Mouse (Mus musculus): Measurements from ENCODE around the gene Syt7. TPM values are rescaled to one million over a fixed set of nuclear protein-coding genes. Genes with fewer than 3 reads are reported as not detected.
A peak's percentile ranks its signal among the peaks of the same experiment; 100 is the strongest.

Syt7 gene
- polyA plus RNA-seq, 1 experiment from 2014 or later = 9.7 TPM

DNA sequence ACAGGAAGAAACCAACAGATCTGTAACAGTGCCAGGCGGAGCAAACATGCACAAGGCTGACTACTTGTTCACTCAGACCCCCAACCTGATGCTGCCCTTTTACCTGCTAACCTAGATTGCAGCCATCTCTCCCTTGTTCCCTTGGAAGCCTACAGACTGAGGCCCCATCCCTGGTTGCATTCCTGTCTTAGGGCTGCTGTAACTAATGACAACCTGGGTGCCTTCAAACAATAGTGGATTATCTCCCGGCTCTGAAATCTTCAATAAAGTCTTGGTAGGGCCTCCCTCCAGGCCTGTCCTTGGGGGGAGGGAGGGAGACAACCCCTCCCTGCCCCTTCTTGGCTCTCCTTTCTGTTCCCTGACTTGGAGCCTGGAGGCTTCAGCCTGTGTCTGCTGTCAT lies 34.1 kb upstream of the Syt7 start:
- H3K27ac ChIP-seq (ENCODE audit: low read length) = no peak overlapping the region
- peaks cover 4% of the 10 kb centered on the region; the same call in 1 of the 2 replicates for H3K4me1 ChIP-seq (replicated peaks; ENCODE audit: control insufficient read depth, insufficient read depth, low read length)
- no peaks in the 10 kb centered on the region for H3K36me3 ChIP-seq (ENCODE audit: control insufficient read depth, insufficient read depth)
- H3K9me3 ChIP-seq (ENCODE audit: control insufficient read depth, low read length) = no peaks in the 10 kb centered on the region
- no peaks in the 10 kb centered on the region for H3K27me3 ChIP-seq (replicated peaks; ENCODE audit: control insufficient read depth, insufficient read depth, low read length)
- no peak overlapping the region for H3K4me2 ChIP-seq (ENCODE audit: low read length)
- ATAC-seq = no peak
- 20% methylated on average over 2 of the region's 2 CpGs for WGBS
- H3K4me3 ChIP-seq (replicated peaks; ENCODE audit: low read length) = no peak overlapping the region
- no peak overlapping the region for H3K9ac ChIP-seq (replicated peaks; ENCODE audit: low read depth, low read length)

- Histone ChIP-seq H3K4me1 (replicated peaks; ENCODE audit: control insufficient read depth, insufficient read depth, low read length) (peaks cover 4% of the 10 kb centered on the region; the same call in 1 of the 2 replicates), H3K27ac (ENCODE audit: low read length) (no peak overlapping the region), H3K4me2 (ENCODE audit: low read length) (no peak overlapping the region), H3K9me3 (ENCODE audit: control insufficient read depth, low read length) (no peaks in the 10 kb centered on the region), H3K27me3 (replicated peaks; ENCODE audit: control insufficient read depth, insufficient read depth, low read length) (no peaks in the 10 kb centered on the region), H3K36me3 (ENCODE audit: control insufficient read depth, insufficient read depth) (no peaks in the 10 kb centered on the region), H3K9ac (replicated peaks; ENCODE audit: low read depth, low read length) (no peak overlapping the region), H3K4me3 (replicated peaks; ENCODE audit: low read length) (no peak overlapping the region)
- 9% methylated on average over 12 of the region's 12 CpGs for WGBS
- 0 out of 2 replicates have a peak, but pooled peaks have one; percentile 57 for ATAC-seq
These were observed 31.9 kb upstream of the Syt7 start for GRCm38 (mm10) chr19:10356845-10357503.

- 91% methylated on average over 8 of the region's 8 CpGs for WGBS
- Histone ChIP-seq H3K36me3 (ENCODE audit: control insufficient read depth, insufficient read depth) (no peaks in the 10 kb centered on the region), H3K4me3 (replicated peaks; ENCODE audit: low read length) (no peak overlapping the region), H3K4me2 (ENCODE audit: low read length) (no peak overlapping the region), H3K27me3 (replicated peaks; ENCODE audit: control insufficient read depth, insufficient read depth, low read length) (no peaks in the 10 kb centered on the region), H3K27ac (ENCODE audit: low read length) (no peak overlapping the region), H3K9me3 (ENCODE audit: control insufficient read depth, low read length) (no peaks in the 10 kb centered on the region), H3K9ac (replicated peaks; ENCODE audit: low read depth, low read length) (no peak overlapping the region), H3K4me1 (replicated peaks; ENCODE audit: control insufficient read depth, insufficient read depth, low read length) (peaks cover 4% of the 10 kb centered on the region; the same call in 1 of the 2 replicates)
- no peak for ATAC-seq
These were observed 29.6 kb upstream of the Syt7 start for GRCm38 (mm10) chr19:10359105-10359946.

DNA sequence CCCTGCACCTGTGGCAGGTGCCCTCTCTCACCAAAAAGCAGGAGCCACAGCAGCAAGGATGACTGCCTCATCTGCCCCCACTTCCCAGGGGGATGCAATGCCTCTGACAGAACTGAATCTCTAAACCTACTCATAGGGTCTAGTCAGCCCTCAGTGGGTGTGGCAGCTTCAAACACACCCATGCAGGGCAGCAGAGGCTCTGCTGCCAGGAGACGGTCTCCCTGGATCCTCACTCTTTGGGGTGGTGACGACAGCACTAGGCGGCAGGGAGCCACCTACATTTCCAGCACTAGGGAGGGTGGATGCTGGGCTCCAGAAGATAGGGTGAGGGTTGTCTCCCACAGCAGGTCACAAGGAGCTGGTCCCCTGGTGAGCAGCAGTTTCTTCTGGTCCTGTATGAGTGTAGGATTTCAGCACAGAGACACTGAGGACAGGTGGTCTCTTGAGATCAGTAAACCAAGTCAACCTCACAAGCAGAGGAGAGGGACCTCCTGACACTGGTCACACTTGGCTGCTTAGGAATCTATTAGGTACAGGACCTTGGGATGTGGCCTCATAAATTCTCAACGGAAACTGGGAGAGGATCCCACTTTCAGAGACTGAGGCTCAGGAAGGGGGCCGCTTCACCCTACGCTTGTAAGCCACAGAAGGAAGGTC lies 26.3 kb upstream of the Syt7 start:
- 74% methylated on average over 6 of the region's 6 CpGs for WGBS

DNA sequence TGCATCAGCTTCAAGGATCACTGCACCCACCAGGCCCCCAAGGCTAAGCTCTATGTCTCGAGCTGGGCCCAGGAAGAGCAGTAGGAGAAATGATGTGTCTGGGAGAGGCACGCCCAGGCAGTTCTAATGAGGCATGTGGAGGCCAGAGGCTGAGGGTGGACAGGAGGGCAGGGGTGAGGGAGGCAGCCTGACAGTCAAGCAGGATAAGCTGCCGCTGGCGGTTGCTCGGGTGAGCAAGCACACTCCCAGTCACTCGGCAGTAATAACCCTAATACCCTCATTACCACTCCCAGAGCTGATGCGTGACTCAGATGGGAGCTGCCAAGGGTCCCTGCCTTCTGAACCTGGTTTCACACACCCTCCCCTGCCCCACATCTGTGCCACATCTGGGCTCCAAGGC lies 25.0 kb upstream of the Syt7 start:
- no peaks in the 10 kb centered on the region for H3K36me3 ChIP-seq (ENCODE audit: control insufficient read depth, insufficient read depth)
- H3K27me3 ChIP-seq (replicated peaks; ENCODE audit: control insufficient read depth, insufficient read depth, low read length) = no peaks in the 10 kb centered on the region
- H3K4me1 ChIP-seq (replicated peaks; ENCODE audit: control insufficient read depth, insufficient read depth, low read length) = no peaks in the 10 kb centered on the region
- no peaks in the 10 kb centered on the region for H3K9me3 ChIP-seq (ENCODE audit: control insufficient read depth, low read length)
- H3K27ac ChIP-seq (ENCODE audit: low read length) = no peak overlapping the region
- 22% methylated on average over 7 of the region's 7 CpGs for WGBS
- ATAC-seq = no peak
- no peak overlapping the region for H3K4me2 ChIP-seq (ENCODE audit: low read length)
- H3K4me3 ChIP-seq (replicated peaks; ENCODE audit: low read length) = no peak overlapping the region
- H3K9ac ChIP-seq (replicated peaks; ENCODE audit: low read depth, low read length) = no peak overlapping the region

More for the DNA sequence above, 26.3 kb upstream of the Syt7 start:
- Histone ChIP-seq H3K9me3 (ENCODE audit: control insufficient read depth, low read length) (no peaks in the 10 kb centered on the region), H3K4me1 (replicated peaks; ENCODE audit: control insufficient read depth, insufficient read depth, low read length) (no peaks in the 10 kb centered on the region), H3K27me3 (replicated peaks; ENCODE audit: control insufficient read depth, insufficient read depth, low read length) (no peaks in the 10 kb centered on the region), H3K27ac (ENCODE audit: low read length) (no peak overlapping the region), H3K9ac (replicated peaks; ENCODE audit: low read depth, low read length) (no peak overlapping the region), H3K4me2 (ENCODE audit: low read length) (no peak overlapping the region), H3K36me3 (ENCODE audit: control insufficient read depth, insufficient read depth) (no peaks in the 10 kb centered on the region), H3K4me3 (replicated peaks; ENCODE audit: low read length) (no peak overlapping the region)
- ATAC-seq = no peak

DNA sequence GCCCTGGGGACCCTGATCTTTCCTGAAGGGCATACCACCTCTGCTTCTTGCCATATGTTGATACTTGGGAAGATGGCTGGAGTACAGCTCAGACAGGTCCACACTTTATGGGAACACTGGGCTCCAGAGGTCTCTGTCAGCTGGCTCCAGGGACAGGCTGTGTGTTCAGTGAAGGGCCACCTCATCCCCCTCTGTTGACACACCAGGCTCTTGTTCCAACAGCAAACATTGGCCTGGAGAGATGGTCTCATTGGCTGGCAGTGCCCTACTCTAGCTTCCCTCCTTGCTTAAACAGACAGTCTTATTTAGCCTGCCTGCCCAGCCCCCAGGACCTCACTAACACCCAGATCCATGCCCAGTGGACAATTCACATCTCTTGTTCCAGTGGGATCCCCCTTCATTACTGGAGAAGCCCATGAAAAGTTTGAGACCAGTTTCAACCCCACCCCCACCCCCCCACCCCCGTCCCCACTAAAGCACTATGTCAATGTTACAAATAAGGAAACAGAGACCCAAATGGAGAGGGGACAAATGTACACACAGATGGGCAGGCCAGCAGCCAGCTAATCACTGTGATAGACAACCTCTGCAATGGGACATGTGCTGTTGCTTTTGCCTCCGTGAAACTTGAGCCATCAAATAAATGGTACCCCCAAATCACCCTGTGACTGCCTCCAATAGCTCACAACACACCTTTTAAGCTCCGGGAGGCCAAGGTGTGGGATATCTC lies 22.6 kb upstream of the Syt7 start:
- Histone ChIP-seq H3K4me1 (replicated peaks; ENCODE audit: control insufficient read depth, insufficient read depth, low read length) (no peaks in the 10 kb centered on the region), H3K4me3 (replicated peaks; ENCODE audit: low read length) (no peak overlapping the region), H3K36me3 (ENCODE audit: control insufficient read depth, insufficient read depth) (no peaks in the 10 kb centered on the region), H3K9me3 (ENCODE audit: control insufficient read depth, low read length) (no peaks in the 10 kb centered on the region), H3K4me2 (ENCODE audit: low read length) (no peak overlapping the region), H3K27ac (ENCODE audit: low read length) (no peak overlapping the region), H3K27me3 (replicated peaks; ENCODE audit: control insufficient read depth, insufficient read depth, low read length) (no peaks in the 10 kb centered on the region), H3K9ac (replicated peaks; ENCODE audit: low read depth, low read length) (no peak overlapping the region)
- WGBS = 78% methylated on average over 3 of the region's 3 CpGs
- ATAC-seq = no peak

GRCm38 (mm10) chr19:10367802-10368201 lies 21.1 kb upstream of the Syt7 start:
- Histone ChIP-seq H3K4me1 (replicated peaks; ENCODE audit: control insufficient read depth, insufficient read depth, low read length) (no peaks in the 10 kb centered on the region), H3K9ac (replicated peaks; ENCODE audit: low read depth, low read length) (no peak overlapping the region), H3K36me3 (ENCODE audit: control insufficient read depth, insufficient read depth) (no peaks in the 10 kb centered on the region), H3K4me3 (replicated peaks; ENCODE audit: low read length) (no peak overlapping the region), H3K27me3 (replicated peaks; ENCODE audit: control insufficient read depth, insufficient read depth, low read length) (no peaks in the 10 kb centered on the region), H3K9me3 (ENCODE audit: control insufficient read depth, low read length) (no peaks in the 10 kb centered on the region), H3K4me2 (ENCODE audit: low read length) (no peak overlapping the region), H3K27ac (ENCODE audit: low read length) (no peak overlapping the region)
- WGBS = 81% methylated on average over 7 of the region's 7 CpGs
- no peak for ATAC-seq

DNA sequence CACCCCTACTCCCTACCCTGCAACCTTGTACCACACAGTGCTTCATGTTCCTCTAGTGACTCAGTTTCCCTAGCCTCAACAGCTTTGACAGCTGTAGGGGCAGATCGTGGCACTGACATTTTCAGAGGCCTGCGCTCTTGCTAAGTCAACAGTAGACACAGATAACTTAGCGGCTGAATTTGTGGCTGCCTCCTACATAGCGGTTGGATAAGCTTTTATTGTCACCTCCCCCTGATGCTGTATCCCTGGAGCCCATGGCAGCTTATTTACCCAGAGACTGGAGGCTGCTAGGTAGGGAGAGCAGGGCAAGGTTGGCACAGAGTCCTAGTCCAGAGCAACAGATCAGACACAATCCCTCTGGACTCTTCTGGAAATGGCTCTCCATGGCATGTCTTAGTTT lies 19.0 kb upstream of the Syt7 start:
- no peak overlapping the region for H3K9ac ChIP-seq (replicated peaks; ENCODE audit: low read depth, low read length)
- H3K9me3 ChIP-seq (ENCODE audit: control insufficient read depth, low read length) = no peaks in the 10 kb centered on the region
- 88% methylated on average over 4 of the region's 4 CpGs for WGBS
- H3K4me3 ChIP-seq (replicated peaks; ENCODE audit: low read length) = no peak overlapping the region
- no peaks in the 10 kb centered on the region for H3K4me1 ChIP-seq (replicated peaks; ENCODE audit: control insufficient read depth, insufficient read depth, low read length)
- H3K27ac ChIP-seq (ENCODE audit: low read length) = no peak overlapping the region
- H3K27me3 ChIP-seq (replicated peaks; ENCODE audit: control insufficient read depth, insufficient read depth, low read length) = no peaks in the 10 kb centered on the region
- no peak overlapping the region for H3K4me2 ChIP-seq (ENCODE audit: low read length)
- no peak for ATAC-seq
- H3K36me3 ChIP-seq (ENCODE audit: control insufficient read depth, insufficient read depth) = no peaks in the 10 kb centered on the region

DNA sequence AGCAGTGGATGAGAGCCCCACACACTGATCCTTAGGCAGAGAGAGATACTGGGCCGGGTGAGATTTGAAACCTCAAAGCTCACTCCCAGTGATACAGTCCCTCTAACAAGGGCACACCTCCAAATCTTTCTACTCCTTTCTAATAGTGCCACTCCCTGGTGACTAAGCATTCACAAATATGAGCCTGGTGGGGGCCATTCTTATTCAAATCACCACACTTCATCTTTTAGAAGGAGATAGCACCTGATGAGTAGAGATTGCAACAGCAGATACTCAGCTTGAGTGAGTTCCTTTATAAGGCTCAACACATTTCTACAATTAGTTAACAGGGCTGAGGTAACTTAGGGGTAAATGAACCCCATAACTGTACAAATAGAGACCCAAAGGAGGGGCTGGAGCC lies 15.7 kb upstream of the Syt7 start:
- 62% methylated on average over 1 of the region's 1 CpGs for WGBS
- Histone ChIP-seq H3K36me3 (ENCODE audit: control insufficient read depth, insufficient read depth) (no peaks in the 10 kb centered on the region), H3K9me3 (ENCODE audit: control insufficient read depth, low read length) (no peaks in the 10 kb centered on the region), H3K4me3 (replicated peaks; ENCODE audit: low read length) (no peak overlapping the region), H3K4me1 (replicated peaks; ENCODE audit: control insufficient read depth, insufficient read depth, low read length) (no peaks in the 10 kb centered on the region), H3K27ac (ENCODE audit: low read length) (no peak overlapping the region), H3K27me3 (replicated peaks; ENCODE audit: control insufficient read depth, insufficient read depth, low read length) (no peaks in the 10 kb centered on the region), H3K4me2 (ENCODE audit: low read length) (no peak overlapping the region), H3K9ac (replicated peaks; ENCODE audit: low read depth, low read length) (no peak overlapping the region)
- ATAC-seq = no peak
